Mouse (Mus musculus): Measurements from ENCODE around the gene Fndc3b. TPM values are rescaled to one million over a fixed set of nuclear protein-coding genes. Genes with fewer than 3 reads are reported as not detected.

The Fndc3b gene
- total and polyA plus RNA-seq, 3 experiments = 0.03 to 0.05 (median 0.04) TPM

DNA sequence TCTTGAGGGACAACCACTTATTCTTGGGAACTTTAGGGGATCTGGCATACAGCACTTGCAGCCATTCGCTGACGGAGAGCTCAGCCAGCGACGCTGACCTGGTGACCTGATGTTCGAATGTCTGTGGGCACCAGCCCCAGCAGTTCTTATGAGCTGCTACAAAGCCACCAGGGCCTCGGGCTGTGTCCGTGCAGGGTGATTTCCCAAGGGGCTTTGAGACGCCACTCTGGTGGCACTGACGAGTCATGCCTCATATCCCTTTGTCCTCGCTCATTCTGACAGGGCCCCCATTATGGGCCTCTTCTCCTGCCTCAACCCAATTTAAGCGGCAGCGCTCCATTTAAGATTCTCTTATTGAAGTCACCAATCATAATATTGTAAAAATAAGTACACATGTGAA, 289.1 kb downstream of the Fndc3b start:
- Histone ChIP-seq H3K4me1 (ENCODE audit: control insufficient read depth in 1 of 2, insufficient read depth in 2 of 2) (peaks cover 16 to 43% of the 10 kb centered on the region in 2 experiments), H3K79me2 (replicated peaks; ENCODE audit: control insufficient read depth, extremely low read depth, insufficient read depth, poor library complexity, severe bottlenecking) (no peaks in the 10 kb centered on the region), H3K9ac (ENCODE audit: insufficient read depth, low read depth) (no peak overlapping the region), H3K27me3 (replicated peaks) (no peaks in the 10 kb centered on the region), H3K4me3 (replicated peaks in 1 of 3; ENCODE audit: low read depth in 2 of 3, low read length in 2 of 3, poor library complexity in 1 of 3) (no peak overlapping the region), H3K9me3 (replicated peaks; ENCODE audit: low read length) (no peaks in the 10 kb centered on the region), H3K4me2 (ENCODE audit: insufficient read depth, low read depth, poor library complexity, severe bottlenecking) (no peak overlapping the region), H3K36me3 (replicated peaks in 1 of 2; ENCODE audit: control insufficient read depth in 1 of 2, insufficient read depth in 1 of 2, low read length in 1 of 2) (no peaks in the 10 kb centered on the region), H3K27ac (ENCODE audit: insufficient read depth, low read depth) (no peak overlapping the region)
- TF ChIP-seq USF2 (conservative IDR thresholded peaks at IDR 0.05; ENCODE audit: low read depth, low read length) (no peak), HCFC1 (IDR thresholded peaks at IDR 0.05; ENCODE audit: low read depth, low read length) (no peak), EP300 (IDR thresholded peaks at IDR 0.05; ENCODE audit: low read length) (no peak), CTCF (conservative IDR thresholded peaks at IDR 0.05 in 1 of 2, IDR thresholded peaks at IDR 0.05 in 1 of 2; ENCODE audit: low read depth in 2 of 2, low read length in 2 of 2) (no peak), NRF1 (IDR thresholded peaks at IDR 0.05; ENCODE audit: low read depth, low read length) (no peak), JUN (IDR thresholded peaks at IDR 0.05; ENCODE audit: insufficient read depth, low read depth, low read length) (no peak), USF1 (IDR thresholded peaks at IDR 0.05; ENCODE audit: low read depth, low read length) (no peak), SIN3A (IDR thresholded peaks at IDR 0.05; ENCODE audit: low read length) (no peak), TBP (conservative IDR thresholded peaks at IDR 0.05; ENCODE audit: low read depth, low read length) (no peak), MYC (IDR thresholded peaks at IDR 0.05; ENCODE audit: low read depth, low read length) (no peak)
- peak; percentile 41 for DNase-seq (ENCODE audit: extremely low read depth)
- in situ Hi-C loops (cut with MboI; ENCODE audit: low pct_ligation_motif_present, low pct_unique_long_range_greater_than_20kb, low sequenced_read_pairs) (no loop called here), dilution Hi-C loops (cut with MboI; ENCODE audit: extremely low pct_ligation_motif_present, extremely low pct_unique_long_range_greater_than_20kb, low sequenced_read_pairs) (no loop called here)

DNA sequence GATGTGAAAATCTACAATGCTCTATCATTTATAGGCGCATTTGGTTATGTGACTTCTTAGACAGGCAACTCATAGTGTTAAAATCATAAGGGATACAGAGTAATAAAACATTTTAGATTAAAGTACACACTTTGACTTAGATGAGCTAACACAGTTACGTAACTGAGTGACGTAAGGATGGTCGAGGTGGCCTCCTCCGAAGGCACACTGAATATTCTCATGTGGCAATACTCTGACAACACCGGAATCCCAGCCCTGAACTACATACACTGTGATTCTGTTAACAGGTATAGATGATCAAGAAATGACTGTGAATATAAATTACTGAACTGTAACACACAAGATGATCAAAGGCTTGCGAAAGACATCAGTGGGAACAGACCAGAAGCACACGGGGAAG, 292.5 kb downstream of the Fndc3b start:
- dilution Hi-C loops (cut with MboI; ENCODE audit: extremely low pct_ligation_motif_present, extremely low pct_unique_long_range_greater_than_20kb, low sequenced_read_pairs) = no loop called here
- in situ Hi-C loops (cut with MboI; ENCODE audit: low pct_ligation_motif_present, low pct_unique_long_range_greater_than_20kb, low sequenced_read_pairs) = no loop called here
- no peak overlapping the region for H3K9ac ChIP-seq (ENCODE audit: insufficient read depth, low read depth)
- H3K27me3 ChIP-seq (replicated peaks) = no peaks in the 10 kb centered on the region
- no peak for DNase-seq (ENCODE audit: extremely low read depth)
- peaks cover 13 to 32% of the 10 kb centered on the region in 2 experiments for H3K4me1 ChIP-seq (ENCODE audit: control insufficient read depth in 1 of 2, insufficient read depth in 2 of 2)
- H3K4me3 ChIP-seq (replicated peaks in 1 of 3; ENCODE audit: low read depth in 2 of 3, low read length in 2 of 3, poor library complexity in 1 of 3) = no peak overlapping the region
- no peaks in the 10 kb centered on the region for H3K36me3 ChIP-seq (replicated peaks in 1 of 2; ENCODE audit: control insufficient read depth in 1 of 2, insufficient read depth in 1 of 2, low read length in 1 of 2)
- TF ChIP-seq GABPA (IDR thresholded peaks at IDR 0.05; ENCODE audit: insufficient replicate concordance, low read depth, low read length) = no peak
- H3K9me3 ChIP-seq (replicated peaks; ENCODE audit: low read length) = no peaks in the 10 kb centered on the region
- no peak overlapping the region for H3K27ac ChIP-seq (ENCODE audit: insufficient read depth, low read depth)
- H3K79me2 ChIP-seq (replicated peaks; ENCODE audit: control insufficient read depth, extremely low read depth, insufficient read depth, poor library complexity, severe bottlenecking) = no peaks in the 10 kb centered on the region
- no peak overlapping the region for H3K4me2 ChIP-seq (ENCODE audit: insufficient read depth, low read depth, poor library complexity, severe bottlenecking)

DNA sequence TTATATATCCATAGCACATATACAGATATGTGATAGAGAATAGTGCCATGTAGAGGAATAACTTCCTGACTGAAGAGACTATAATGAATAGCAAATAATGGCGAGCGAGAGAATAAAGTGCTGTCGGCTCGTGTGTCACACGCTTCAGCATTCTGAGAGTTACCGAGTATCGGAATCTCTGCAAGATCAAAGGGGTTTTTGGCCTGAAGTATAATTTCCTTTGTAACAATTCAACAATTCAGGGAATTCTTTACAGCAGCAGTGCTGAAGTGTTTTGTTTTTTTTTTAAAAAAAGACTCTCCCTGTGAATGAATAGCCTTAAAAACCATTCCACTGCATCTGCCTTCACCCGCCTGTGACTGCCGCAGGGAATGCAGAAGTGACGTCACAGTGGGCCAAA, 294.3 kb downstream of the Fndc3b start:
- no peak overlapping the region for H3K4me2 ChIP-seq (ENCODE audit: insufficient read depth, low read depth, poor library complexity, severe bottlenecking)
- H3K4me1 ChIP-seq (ENCODE audit: control insufficient read depth in 1 of 2, insufficient read depth in 2 of 2) = peaks cover 8 to 28% of the 10 kb centered on the region in 2 experiments; a peak in 3 of 4 replicates
- H3K27ac ChIP-seq (ENCODE audit: insufficient read depth, low read depth) = no peak overlapping the region
- H3K9me3 ChIP-seq (replicated peaks; ENCODE audit: low read length) = no peaks in the 10 kb centered on the region
- no peaks in the 10 kb centered on the region for H3K79me2 ChIP-seq (replicated peaks; ENCODE audit: control insufficient read depth, extremely low read depth, insufficient read depth, poor library complexity, severe bottlenecking)
- in situ Hi-C loops (cut with MboI; ENCODE audit: low pct_ligation_motif_present, low pct_unique_long_range_greater_than_20kb, low sequenced_read_pairs) = no loop called here
- no peak overlapping the region for H3K4me3 ChIP-seq (replicated peaks in 1 of 3; ENCODE audit: low read depth in 2 of 3, low read length in 2 of 3, poor library complexity in 1 of 3)
- TF ChIP-seq JUN (IDR thresholded peaks at IDR 0.05; ENCODE audit: insufficient read depth, low read depth, low read length) = no peak
- TF ChIP-seq PAX5 (IDR thresholded peaks at IDR 0.05; ENCODE audit: low read length) = no peak
- TF ChIP-seq USF2 (conservative IDR thresholded peaks at IDR 0.05; ENCODE audit: low read depth, low read length) = no peak
- TF ChIP-seq UBTF (IDR thresholded peaks at IDR 0.05; ENCODE audit: low read depth, low read length) = no peak
- TF ChIP-seq POLR2A (IDR thresholded peaks at IDR 0.05; ENCODE audit: low read depth, low read length) = no peak
- no peak for TF ChIP-seq CTCF (conservative IDR thresholded peaks at IDR 0.05 in 1 of 2, IDR thresholded peaks at IDR 0.05 in 1 of 2; ENCODE audit: low read depth in 2 of 2, low read length in 2 of 2)
- TF ChIP-seq HCFC1 (IDR thresholded peaks at IDR 0.05; ENCODE audit: low read depth, low read length) = no peak
- no peak for TF ChIP-seq BHLHE40 (IDR thresholded peaks at IDR 0.05; ENCODE audit: low read depth, low read length)
- no peak for TF ChIP-seq MAZ (IDR thresholded peaks at IDR 0.05; ENCODE audit: low read depth, low read length)
- TF ChIP-seq MXI1 (IDR thresholded peaks at IDR 0.05; ENCODE audit: low read depth, low read length) = no peak
- no peak for TF ChIP-seq EP300 (IDR thresholded peaks at IDR 0.05; ENCODE audit: low read length)
- no peak for TF ChIP-seq RCOR1 (conservative IDR thresholded peaks at IDR 0.05; ENCODE audit: low read depth, low read length)
- no peak for TF ChIP-seq TBP (conservative IDR thresholded peaks at IDR 0.05; ENCODE audit: low read depth, low read length)
- DNase-seq (ENCODE audit: extremely low read depth) = no peak
- dilution Hi-C loops (cut with MboI; ENCODE audit: extremely low pct_ligation_motif_present, extremely low pct_unique_long_range_greater_than_20kb, low sequenced_read_pairs) = no loop called here
- no peak overlapping the region for H3K9ac ChIP-seq (ENCODE audit: insufficient read depth, low read depth)
- no peaks in the 10 kb centered on the region for H3K36me3 ChIP-seq (replicated peaks in 1 of 2; ENCODE audit: control insufficient read depth in 1 of 2, insufficient read depth in 1 of 2, low read length in 1 of 2)
- H3K27me3 ChIP-seq (replicated peaks) = no peaks in the 10 kb centered on the region
